ENCODE assay signal across 27 mouse cellular contexts in genomic region chr9:32048941-32049340, GRCm38 (mm10).
DNase-seq lines count a peak whose midpoint lies in the region; ATAC-seq and TF ChIP-seq lines count a peak whose summit lies in the region.
"Had no signal": no experiment of that assay in that cellular context is flagged by ENCODE, and none has a peak within 500 bp of the region (broad histone marks: within the 10 kb centered on the region; RNA-seq: fewer than 3 reads in every experiment).

No protein-coding gene starts in this region.

- ATAC-seq in kidney, embryonic 15.5 days (replicated peaks; ENCODE audit: low FRiP score) = no peak
- ATAC-seq: forebrain, embryonic 15.5 days; inflammation-experienced regulatory T-cells, adult 6 months; midbrain, embryonic 15.5 days had no signal

- no peaks in the 10 kb centered on the region for H3K9me3 ChIP-seq in kidney, embryonic 15.5 days (replicated peaks)
- H3K9me3 ChIP-seq: embryonic facial prominence, embryonic 10.5 days; forebrain, embryonic 15.5 days; heart, embryonic 15.5 days; limb, embryonic 10.5 days; midbrain, embryonic 15.5 days; neural tube, embryonic 12.5 days had no signal

- H3K27ac ChIP-seq in kidney, embryonic 15.5 days = no peak overlapping the region
- H3K27ac ChIP-seq in kidney, adult 2 months (ENCODE audit: insufficient read depth, low read depth, low read length) = peak overlapping the region; percentile 90
- H3K27ac ChIP-seq: embryonic facial prominence, embryonic 10.5 days; forebrain, embryonic 15.5 days; heart, embryonic 15.5 days; hindbrain, embryonic 14.5 days; limb, embryonic 10.5 days; midbrain, embryonic 15.5 days; neural tube, embryonic 12.5 days had no signal

- DNase-seq in adrenal gland, postnatal 14 days = peak; percentile 21
- no peak for DNase-seq in adrenal gland, adult 8-10 months
- peak; percentile 54 for DNase-seq in kidney, adult 11 months
- peak; percentile 84 for DNase-seq in kidney, adult 2 months
- DNase-seq in kidney, postnatal 14 days = peak; percentile 57
- DNase-seq in left cerebral cortex, postnatal 25 days (ENCODE audit: low spot score in 2 of 2) = no peak
- no peak for DNase-seq in spleen, postnatal 14 days (ENCODE audit: low spot score in 2 of 2)
- DNase-seq: cerebellum, adult 11 months; cerebellum, postnatal 10 days; gastrocnemius, postnatal 10 days; heart, postnatal 4 days; liver; lung, adult 18-20 months; lung, postnatal 4 days; retina, postnatal 1 day; right cerebral cortex, postnatal 25 days; spleen, adult 18-20 months; thymus, postnatal 14 days had no signal

- H3K9ac ChIP-seq in kidney, embryonic 15.5 days = no peak overlapping the region
- H3K9ac ChIP-seq: forebrain, embryonic 15.5 days; heart, embryonic 15.5 days; hindbrain, embryonic 14.5 days; midbrain, embryonic 15.5 days; neural tube, embryonic 12.5 days had no signal

- no peak overlapping the region for H3K4me3 ChIP-seq in kidney, embryonic 15.5 days (replicated peaks)
- H3K4me3 ChIP-seq in kidney, adult 2 months (ENCODE audit: insufficient read depth, low read depth, low read length) = no peak overlapping the region
- H3K4me3 ChIP-seq: embryonic facial prominence, embryonic 10.5 days; forebrain, embryonic 15.5 days; heart, embryonic 15.5 days; limb, embryonic 10.5 days; midbrain, embryonic 15.5 days; neural tube, embryonic 12.5 days had no signal

- intact Hi-C loops in left cerebral cortex, postnatal 25 days (cut with DNase I) = no loop called here

- no peaks in the 10 kb centered on the region for H3K27me3 ChIP-seq in kidney, embryonic 15.5 days
- H3K27me3 ChIP-seq in kidney, adult 2 months (replicated peaks; ENCODE audit: control insufficient read depth, insufficient read depth, low read length) = no peaks in the 10 kb centered on the region
- H3K27me3 ChIP-seq: forebrain, embryonic 15.5 days; heart, embryonic 15.5 days; midbrain, embryonic 15.5 days; neural tube, embryonic 12.5 days had no signal

- TF ChIP-seq POLR2A in kidney, adult 2 months (IDR thresholded peaks at IDR 0.05; ENCODE audit: low read depth, low read length) = no peak

- no peak for TF ChIP-seq CTCF in kidney, adult 2 months (conservative IDR thresholded peaks at IDR 0.05; ENCODE audit: insufficient read depth, insufficient read length, low read depth, low read length)

- no peaks in the 10 kb centered on the region for H3K36me3 ChIP-seq in kidney, embryonic 15.5 days
- no peaks in the 10 kb centered on the region for H3K36me3 ChIP-seq in kidney, adult 2 months (ENCODE audit: control insufficient read depth, insufficient read depth, low read length)
- H3K36me3 ChIP-seq: embryonic facial prominence, embryonic 10.5 days; forebrain, embryonic 15.5 days; heart, embryonic 15.5 days; limb, embryonic 10.5 days; midbrain, embryonic 15.5 days; neural tube, embryonic 12.5 days had no signal

- H3K4me2 ChIP-seq in kidney, embryonic 15.5 days = no peak overlapping the region
- H3K4me2 ChIP-seq: forebrain, embryonic 15.5 days; heart, embryonic 15.5 days; hindbrain, embryonic 14.5 days; midbrain, embryonic 15.5 days; neural tube, embryonic 12.5 days had no signal

- 57% methylated on average over 7 of the region's 7 CpGs for WGBS in kidney, embryonic 15.5 days
- WGBS in kidney, adult 2 months = 40% methylated on average over 7 of the region's 7 CpGs

- H3K4me1 ChIP-seq in kidney, embryonic 15.5 days = peaks cover 18% of the 10 kb centered on the region
- H3K4me1 ChIP-seq in kidney, adult 2 months (ENCODE audit: control insufficient read depth, insufficient read depth, low read length) = peaks cover 29% of the 10 kb centered on the region
- H3K4me1 ChIP-seq: forebrain, embryonic 15.5 days had no signal

Comparison
In these comparisons a context has a peak if more than half of its experiments do, and no peak if none do; other contexts are left out.
1. DNase-seq: peak in adrenal gland, postnatal 14 days (single experiment), kidney, adult 11 months (single experiment), kidney, adult 2 months (single experiment) and kidney, postnatal 14 days (single experiment); none in adrenal gland, adult 8-10 months (single experiment), left cerebral cortex, postnatal 25 days (0 of 2) and spleen, postnatal 14 days (0 of 2).